Mouse (Mus musculus) midbrain, embryonic 13.5 days (tissue): Measurements from ENCODE around the gene Ucn3. TPM values are rescaled to one million over a fixed set of nuclear protein-coding genes. Genes with fewer than 3 reads are reported as not detected.
"Not testable (repeated sequence)": the region's sequence is repeated elsewhere in the genome, so short reads cannot be mapped to it uniquely, and the experiment has no call there.

Experiments used
- ATAC-seq: fragments of 200-750 bp; cut with Nextera tagmentation; 2 replicates; pipeline ENCODE4 v1.8.0; 2017; ENCODE audit warnings: mild to moderate bottlenecking, moderate TSS enrichment, moderate library complexity
- H3K27ac ChIP-seq: fragments of 300-500 bp; sonication (generic); 2 replicates; pipeline ENCODE4 v1.5.1; 2015; ENCODE audit warnings: inconsistent platforms, mild to moderate bottlenecking, moderate library complexity
- H3K27me3 ChIP-seq: fragments of 300-500 bp; sonication (generic); 2 replicates; pipeline ENCODE4 v1.6.1; 2015; ENCODE audit warnings: mild to moderate bottlenecking, inconsistent platforms
- H3K36me3 ChIP-seq: fragments of 300-500 bp; sonication (generic); 2 replicates; pipeline ENCODE4 v1.6.1; 2015; ENCODE audit warnings: mild to moderate bottlenecking, inconsistent platforms
- H3K4me1 ChIP-seq: fragments of 300-500 bp; sonication (generic); replicated peaks from 2 replicates; pipeline ENCODE4 v1.6.1; 2015; ENCODE audit warnings: inconsistent platforms
- H3K4me2 ChIP-seq: fragments of 300-500 bp; sonication (generic); replicated peaks from 2 replicates; pipeline ENCODE4 v1.6.1; 2015; ENCODE audit warnings: moderate library complexity, mild to moderate bottlenecking, inconsistent platforms
- H3K4me3 ChIP-seq: fragments of 300-500 bp; sonication (generic); replicated peaks from 2 replicates; pipeline ENCODE4 v1.5.1; 2015; ENCODE audit warnings: mild to moderate bottlenecking, inconsistent platforms
- H3K9ac ChIP-seq: fragments of 300-500 bp; sonication (generic); replicated peaks from 2 replicates; pipeline ENCODE4 v1.6.1; 2015; ENCODE audit warnings: mild to moderate bottlenecking, inconsistent platforms
- H3K9me3 ChIP-seq: fragments of 300-500 bp; sonication (generic); 2 replicates; pipeline ENCODE4 v1.6.1; 2016; ENCODE audit warnings: mild to moderate bottlenecking, inconsistent platforms
- WGBS: fragments of 180-500 bp; shearing (Covaris S2); methylation state at CpG from one replicate; pipeline ENCODE4 v1.1.7; 2015; 5-methylcytosine and 5-hydroxymethylcytosine counted together
- polyA plus RNA-seq: library from polyadenylated mRNA; unstranded; fragments of >200 nt; fragmentation: Nextera tagmentation; extraction: Ambion mirVana; gene quantifications from 2 replicates; pipeline ENCODE4 v1.2.1, GENCODE M21; 2015

The Ucn3 gene
- polyA plus RNA-seq, 1 experiment from 2014 or later, result not detected

DNA sequence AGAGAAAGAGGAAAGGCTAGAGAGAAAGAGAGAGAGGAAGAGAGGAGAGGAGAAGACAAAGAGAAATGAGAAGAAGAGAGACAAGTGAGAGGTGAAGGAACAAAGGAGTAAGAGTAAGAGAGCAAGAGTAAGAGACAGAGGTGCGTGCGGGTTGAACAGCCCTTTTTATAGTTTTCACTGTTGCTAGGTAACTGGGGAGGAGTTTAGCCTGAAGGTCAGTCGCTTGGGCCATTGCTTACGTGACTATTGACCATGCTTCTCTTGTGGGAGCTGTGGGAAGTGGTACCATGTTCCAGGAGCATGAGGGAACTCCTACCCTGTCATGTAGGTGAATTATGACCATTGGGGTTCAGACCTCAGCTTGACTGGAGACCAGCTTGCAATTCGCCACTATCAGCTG lies 34.8 kb downstream of the Ucn3 start:
- Histone ChIP-seq H3K4me1 (no peaks in the 10 kb centered on the region), H3K9me3 (no peaks in the 10 kb centered on the region), H3K27ac (no peak overlapping the region), H3K4me3 (no peak overlapping the region), H3K4me2 (no peak overlapping the region), H3K27me3 (no peaks in the 10 kb centered on the region), H3K9ac (no peak overlapping the region), H3K36me3 (peaks cover 15% of the 10 kb centered on the region; the same call in 1 of the 2 replicates)
- WGBS, result 84% methylated on average over 5 of the region's 5 CpGs
- ATAC-seq, result no peak

DNA sequence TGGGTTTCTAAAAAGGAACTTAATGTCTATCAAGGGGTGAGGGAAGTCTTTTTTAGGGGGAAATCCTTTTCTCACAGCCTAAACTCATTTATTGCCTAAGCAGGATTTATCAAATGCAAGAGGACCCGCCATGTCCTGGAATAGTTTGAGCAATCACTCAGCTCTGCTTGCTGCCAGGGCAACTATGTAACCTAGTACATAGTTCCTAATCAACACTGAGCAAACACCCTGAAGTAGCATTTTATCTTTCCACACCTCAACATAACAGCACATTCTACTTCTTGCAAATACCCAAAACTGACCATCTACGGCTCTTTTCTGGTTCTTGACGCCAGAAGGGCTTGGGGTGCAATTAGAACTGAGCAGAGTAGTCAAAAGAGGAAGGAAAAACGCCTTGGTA lies 36.9 kb downstream of the Ucn3 start:
- Histone ChIP-seq H3K9ac (no peak overlapping the region), H3K27me3 (no peaks in the 10 kb centered on the region), H3K4me2 (no peak overlapping the region), H3K4me1 (no peaks in the 10 kb centered on the region), H3K4me3 (no peak overlapping the region), H3K36me3 (peaks cover 10% of the 10 kb centered on the region; the same call in 1 of the 2 replicates), H3K27ac (no peak overlapping the region), H3K9me3 (no peaks in the 10 kb centered on the region)
- ATAC-seq, result no peak
- WGBS, result 93% methylated on average over 4 of the region's 4 CpGs

DNA sequence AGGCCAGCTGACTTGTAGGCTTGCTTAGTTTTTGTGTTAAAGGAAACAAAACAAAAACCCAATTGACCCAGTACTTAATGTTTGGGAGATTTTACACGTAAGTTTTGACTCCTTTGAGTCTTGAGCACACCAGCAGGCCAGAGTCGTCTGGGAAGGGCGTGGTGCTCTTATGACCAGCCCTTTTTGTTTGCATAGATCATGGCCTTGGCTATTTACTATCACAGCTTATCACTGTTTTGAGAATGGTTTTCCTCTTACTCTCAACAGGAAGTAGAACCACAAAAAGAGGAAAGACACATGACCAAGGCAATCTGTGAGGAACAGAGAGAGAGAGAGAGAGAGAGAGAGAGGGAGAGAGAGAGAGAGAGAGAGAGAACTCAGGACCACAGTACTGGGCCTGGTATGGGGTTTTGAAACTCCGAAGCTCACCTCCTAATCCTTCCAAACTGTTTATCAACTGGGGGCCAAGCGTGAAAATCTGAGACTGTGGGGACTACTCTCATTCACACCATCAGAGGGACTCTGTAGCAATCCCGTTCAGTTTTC lies 37.9 kb downstream of the Ucn3 start:
- Histone ChIP-seq H3K9ac (no peak overlapping the region), H3K36me3 (peaks cover 10% of the 10 kb centered on the region; the same call in 1 of the 2 replicates), H3K4me3 (no peak overlapping the region), H3K9me3 (no peaks in the 10 kb centered on the region), H3K27me3 (no peaks in the 10 kb centered on the region), H3K27ac (no peak overlapping the region), H3K4me1 (no peaks in the 10 kb centered on the region), H3K4me2 (no peak overlapping the region)
- no peak for ATAC-seq
- 83% methylated on average over 6 of the region's 6 CpGs for WGBS

DNA sequence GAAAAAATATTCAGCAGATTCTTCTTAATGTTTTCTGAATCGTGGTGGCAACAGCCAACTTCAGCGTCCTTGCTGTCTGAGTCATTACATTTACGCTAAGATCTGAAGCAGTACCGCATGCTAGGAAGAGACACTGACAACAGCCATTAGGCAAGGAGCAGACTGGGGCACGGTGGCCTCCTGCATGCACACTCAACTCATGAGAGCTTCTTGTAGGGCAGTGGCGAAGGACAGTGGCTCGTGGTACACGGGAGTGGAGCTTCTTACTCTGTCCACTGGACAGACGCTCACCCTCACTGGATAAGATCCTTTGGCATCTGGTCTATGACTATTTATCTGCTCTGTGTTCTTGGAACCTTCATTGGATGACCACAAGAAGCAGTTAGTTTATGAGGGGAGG lies 45.8 kb downstream of the Ucn3 start:
- no peaks in the 10 kb centered on the region for H3K9me3 ChIP-seq
- H3K27me3 ChIP-seq, result no peaks in the 10 kb centered on the region
- H3K4me1 ChIP-seq, result no peaks in the 10 kb centered on the region
- H3K9ac ChIP-seq, result no peak overlapping the region
- H3K4me2 ChIP-seq, result no peak overlapping the region
- H3K27ac ChIP-seq, result no peak overlapping the region
- ATAC-seq, result no peak
- H3K36me3 ChIP-seq, result no peaks in the 10 kb centered on the region
- 94% methylated on average over 9 of the region's 9 CpGs for WGBS
- no peak overlapping the region for H3K4me3 ChIP-seq

DNA sequence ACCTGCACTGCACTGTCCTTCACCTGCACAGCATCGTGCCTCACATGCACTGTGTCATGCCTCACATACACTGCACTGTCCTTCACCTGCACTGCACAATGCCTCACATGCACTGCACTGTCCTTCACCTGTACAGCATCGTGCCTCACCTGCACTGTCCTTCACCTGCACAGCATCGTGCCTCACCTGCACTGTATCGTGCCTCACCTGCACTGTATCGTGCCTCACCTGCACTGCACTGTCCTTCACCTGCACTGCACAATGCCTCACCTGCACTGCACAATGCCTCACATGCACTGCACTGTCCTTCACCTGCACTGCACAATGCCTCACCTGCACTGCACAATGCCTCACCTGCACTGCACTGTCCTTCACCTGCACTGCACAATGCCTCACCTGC lies 46.9 kb downstream of the Ucn3 start:
- H3K4me1 ChIP-seq, H3K27me3 ChIP-seq, H3K4me3 ChIP-seq, H3K9ac ChIP-seq, H3K27ac ChIP-seq, H3K36me3 ChIP-seq, H3K4me2 ChIP-seq, H3K9me3 ChIP-seq, ATAC-seq: not testable (repeated sequence)
- WGBS, result 95% methylated on average over 5 of the region's 5 CpGs

DNA sequence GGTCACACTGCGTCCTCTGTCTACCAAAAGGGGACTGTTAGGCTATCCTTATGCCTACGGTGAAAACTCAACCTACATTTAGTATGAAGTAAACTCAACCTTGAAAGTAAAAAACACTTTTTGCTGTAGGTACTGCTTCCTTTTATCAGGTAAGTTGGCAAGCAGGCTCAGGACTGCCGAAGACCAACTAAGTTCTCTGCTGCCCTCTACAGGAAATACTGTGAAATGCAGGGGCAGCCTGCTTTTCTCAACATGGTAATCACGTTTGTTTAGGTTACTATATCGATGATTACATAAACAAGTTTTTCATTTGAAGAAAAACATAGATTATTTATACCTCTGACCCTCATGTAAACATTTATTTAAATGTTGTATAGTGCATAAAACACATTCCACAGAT lies 48.2 kb downstream of the Ucn3 start:
- no peak for ATAC-seq
- 41% methylated on average over 5 of the region's 5 CpGs for WGBS
- peaks cover 5% of the 10 kb centered on the region; the same call in 1 of the 2 replicates for H3K4me1 ChIP-seq
- no peaks in the 10 kb centered on the region for H3K9me3 ChIP-seq
- H3K4me3 ChIP-seq, result no peak overlapping the region
- no peak overlapping the region for H3K4me2 ChIP-seq
- no peak overlapping the region for H3K27ac ChIP-seq
- H3K27me3 ChIP-seq, result 0 out of 2 replicates have a peak, but pooled peaks cover 3% of the 10 kb centered on the region
- no peaks in the 10 kb centered on the region for H3K36me3 ChIP-seq
- no peak overlapping the region for H3K9ac ChIP-seq

DNA sequence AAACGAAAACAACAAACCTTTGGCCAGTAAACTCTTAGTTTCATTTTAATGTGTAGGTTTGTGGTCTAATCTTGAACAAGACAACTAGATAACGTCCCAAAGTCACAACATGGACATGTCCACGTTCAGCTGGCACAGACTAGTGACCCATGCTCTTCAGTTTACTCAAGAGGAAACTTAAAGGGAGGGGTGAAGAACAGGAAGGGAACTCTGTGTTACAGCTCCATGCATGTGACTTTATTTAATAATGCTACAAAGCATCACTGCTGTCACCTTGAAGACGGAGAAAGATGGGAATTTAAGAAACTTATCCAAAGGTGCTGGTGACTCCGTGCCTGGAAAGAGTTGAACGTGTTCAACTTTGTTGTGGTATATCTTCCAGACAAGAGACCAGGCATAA lies 49.1 kb downstream of the Ucn3 start:
- WGBS, result 93% methylated on average over 6 of the region's 6 CpGs
- Histone ChIP-seq H3K36me3 (no peaks in the 10 kb centered on the region), H3K27me3 (0 out of 2 replicates have a peak, but pooled peaks cover 3% of the 10 kb centered on the region), H3K27ac (no peak overlapping the region), H3K4me3 (no peak overlapping the region), H3K9ac (no peak overlapping the region), H3K4me1 (peaks cover 5% of the 10 kb centered on the region; the same call in 1 of the 2 replicates), H3K9me3 (no peaks in the 10 kb centered on the region), H3K4me2 (no peak overlapping the region)
- no peak for ATAC-seq

DNA sequence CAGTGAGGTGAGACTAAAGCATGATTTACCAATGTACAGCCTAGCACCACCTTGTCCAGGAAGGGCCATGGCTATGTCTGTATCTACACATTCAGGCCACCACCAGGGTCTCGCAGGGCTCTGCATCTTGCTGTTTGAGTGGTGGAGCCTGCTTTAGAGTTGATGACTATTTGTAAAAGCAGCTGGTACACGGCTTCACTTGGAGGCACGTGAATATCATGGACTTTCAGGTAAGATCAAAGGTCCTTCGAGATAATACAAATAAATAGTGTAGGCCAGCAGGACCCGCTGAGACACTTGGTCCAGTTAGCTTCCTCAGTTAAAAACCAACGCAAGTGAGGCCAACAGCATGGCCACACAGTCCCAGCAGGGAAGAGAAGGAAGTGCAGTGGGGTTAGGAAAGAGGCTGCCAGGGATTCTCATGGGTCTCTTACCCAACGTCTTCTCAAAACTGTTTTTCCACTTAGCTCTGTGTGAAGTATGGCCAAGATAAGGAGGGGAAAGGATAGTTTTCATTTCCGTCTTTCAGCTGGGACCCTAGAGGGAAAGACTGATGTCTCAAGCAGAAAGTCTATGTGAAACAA lies 49.7 kb downstream of the Ucn3 start:
- H3K9ac ChIP-seq, result no peak overlapping the region
- H3K9me3 ChIP-seq, result no peaks in the 10 kb centered on the region
- no peak overlapping the region for H3K4me3 ChIP-seq
- WGBS, result 89% methylated on average over 8 of the region's 8 CpGs
- no peak for ATAC-seq
- no peaks in the 10 kb centered on the region for H3K36me3 ChIP-seq
- H3K4me1 ChIP-seq, result peaks cover 5% of the 10 kb centered on the region; the same call in 1 of the 2 replicates
- H3K4me2 ChIP-seq, result no peak overlapping the region
- no peak overlapping the region for H3K27ac ChIP-seq
- 0 out of 2 replicates have a peak, but pooled peaks cover 3% of the 10 kb centered on the region for H3K27me3 ChIP-seq

DNA sequence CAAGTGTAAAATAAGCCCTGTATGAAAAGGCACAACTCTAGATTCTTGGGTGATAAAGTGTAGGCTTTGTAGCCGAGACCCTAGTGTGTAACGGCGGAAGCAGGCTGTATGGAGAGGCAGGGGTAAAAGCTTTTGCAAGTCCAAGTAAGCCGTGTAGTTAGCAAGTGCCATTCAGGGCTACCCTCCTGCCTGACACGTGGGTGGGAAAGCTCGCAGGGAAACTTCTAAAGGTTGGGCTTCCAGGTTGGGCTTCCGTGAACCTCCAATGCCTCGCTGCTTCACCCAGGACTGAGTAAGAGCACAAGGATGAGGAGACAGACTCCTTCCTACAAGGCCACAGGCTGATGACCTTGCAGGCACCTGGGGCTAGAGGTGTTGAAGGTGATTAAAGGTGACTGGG lies 50.6 kb downstream of the Ucn3 start:
- H3K27ac ChIP-seq, result no peak overlapping the region
- 0 out of 2 replicates have a peak, but pooled peaks cover 3% of the 10 kb centered on the region for H3K27me3 ChIP-seq
- H3K9ac ChIP-seq, result no peak overlapping the region
- WGBS, result 79% methylated on average over 8 of the region's 8 CpGs
- no peaks in the 10 kb centered on the region for H3K36me3 ChIP-seq
- peaks cover 5% of the 10 kb centered on the region; the same call in 1 of the 2 replicates for H3K4me1 ChIP-seq
- no peak overlapping the region for H3K4me2 ChIP-seq
- H3K4me3 ChIP-seq, result no peak overlapping the region
- no peak for ATAC-seq
- H3K9me3 ChIP-seq, result no peaks in the 10 kb centered on the region

DNA sequence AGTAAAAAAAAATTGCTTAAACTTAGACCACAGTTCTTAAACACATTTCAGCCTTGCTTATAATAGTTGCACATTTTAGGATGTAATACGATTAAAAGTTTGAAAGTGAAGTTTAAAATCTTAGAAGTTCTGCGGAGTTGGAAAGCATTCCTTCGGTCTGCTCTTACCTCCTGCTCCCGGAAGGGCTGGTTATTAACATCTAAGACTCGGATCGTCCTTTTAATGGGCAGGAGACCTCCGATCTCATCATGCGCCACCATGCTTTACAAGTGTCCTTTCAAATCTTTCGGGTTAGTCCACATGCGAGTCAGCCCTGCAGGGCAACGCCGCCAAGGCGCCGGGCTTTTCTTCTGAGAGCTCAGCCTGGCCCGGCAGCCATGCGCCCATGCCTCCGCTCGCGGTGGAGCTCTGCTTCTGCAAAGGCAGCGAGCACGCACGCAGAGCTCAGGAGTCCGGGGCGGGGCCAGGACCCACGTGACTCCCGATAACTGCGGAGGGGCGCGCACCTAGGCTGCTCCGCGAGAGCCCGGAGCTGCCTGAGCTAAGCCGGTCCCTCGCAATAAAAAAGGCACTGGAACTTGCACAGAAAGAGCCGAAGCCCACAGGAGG lies 51.9 kb downstream of the Ucn3 start:
- peak overlapping the region; percentile 63 for H3K4me2 ChIP-seq
- no peaks in the 10 kb centered on the region for H3K9me3 ChIP-seq
- 0 out of 2 replicates have a peak, but pooled peaks cover 5% of the 10 kb centered on the region for H3K36me3 ChIP-seq
- WGBS, result under 1% methylated on average over 35 of the region's 35 CpGs
- ATAC-seq, result peak; percentile 99
- H3K27me3 ChIP-seq, result 0 out of 2 replicates have a peak, but pooled peaks cover 3% of the 10 kb centered on the region
- no peak overlapping the region for H3K27ac ChIP-seq
- H3K4me1 ChIP-seq, result peaks cover 5% of the 10 kb centered on the region; the same call in 1 of the 2 replicates
- peak overlapping the region; percentile 43 for H3K4me3 ChIP-seq
- H3K9ac ChIP-seq, result peak overlapping the region; percentile 61

DNA sequence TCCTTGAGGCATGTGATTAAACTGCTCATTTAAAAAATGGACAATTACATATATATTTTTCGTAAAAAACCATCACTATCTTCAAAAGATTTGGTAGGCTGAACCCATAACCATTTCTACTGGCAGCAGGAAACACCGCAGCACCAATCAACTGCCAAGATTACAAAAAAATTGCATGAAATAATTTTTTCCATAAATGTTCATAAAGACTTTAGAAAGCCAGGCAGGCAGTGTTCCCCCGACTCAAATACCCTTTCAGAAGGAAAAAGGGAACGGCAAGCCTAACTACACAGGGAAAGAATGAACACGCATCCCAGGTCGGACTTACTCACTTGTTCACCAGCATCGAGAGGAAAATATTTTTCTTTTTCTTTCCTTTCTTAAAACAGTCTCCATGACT lies 52.5 kb downstream of the Ucn3 start:
- peaks cover 5% of the 10 kb centered on the region; the same call in 1 of the 2 replicates for H3K4me1 ChIP-seq
- H3K9me3 ChIP-seq, result no peaks in the 10 kb centered on the region
- peaks cover 8% of the 10 kb centered on the region for H3K36me3 ChIP-seq
- H3K4me3 ChIP-seq, result peak overlapping the region; percentile 43
- H3K27ac ChIP-seq, result no peak overlapping the region
- H3K27me3 ChIP-seq, result 0 out of 2 replicates have a peak, but pooled peaks cover 3% of the 10 kb centered on the region
- WGBS, result 23% methylated on average over 7 of the region's 7 CpGs
- peak overlapping the region; percentile 63 for H3K4me2 ChIP-seq
- ATAC-seq, result no peak
- H3K9ac ChIP-seq, result no peak overlapping the region

DNA sequence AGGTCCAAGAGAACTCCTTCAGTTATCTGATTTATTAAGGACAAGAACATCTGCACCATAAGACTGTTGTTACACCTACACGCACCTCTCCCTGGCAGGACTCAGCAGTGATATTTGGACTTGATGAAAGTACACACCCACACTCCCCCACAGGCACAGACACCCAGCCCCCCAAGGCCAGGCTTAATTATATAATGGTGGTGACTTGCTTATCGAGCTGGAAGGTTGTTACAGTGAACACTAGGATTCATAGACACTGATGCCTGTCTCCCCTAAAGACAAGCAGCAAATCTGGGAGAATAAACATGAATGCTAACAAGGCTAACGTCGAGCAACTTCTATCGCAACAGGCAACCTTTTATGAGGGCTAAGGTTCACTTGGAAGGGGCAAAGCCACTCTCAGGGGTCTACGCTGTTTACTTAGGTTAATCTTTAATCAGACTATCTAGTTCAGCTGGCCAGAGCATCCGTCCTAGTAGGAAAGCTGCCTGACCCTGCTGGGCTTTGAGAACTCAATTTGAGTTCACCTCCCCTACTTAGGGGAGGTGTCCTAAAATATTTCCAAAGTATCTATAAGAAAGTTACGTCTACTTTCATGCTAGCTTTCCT lies 53.6 kb downstream of the Ucn3 start:
- Histone ChIP-seq H3K27me3 (0 out of 2 replicates have a peak, but pooled peaks cover 3% of the 10 kb centered on the region), H3K4me1 (peaks cover 5% of the 10 kb centered on the region; the same call in 1 of the 2 replicates), H3K4me3 (no peak overlapping the region), H3K27ac (no peak overlapping the region), H3K9ac (no peak overlapping the region), H3K9me3 (no peaks in the 10 kb centered on the region), H3K4me2 (no peak overlapping the region), H3K36me3 (peaks cover 18% of the 10 kb centered on the region)
- WGBS, result 71% methylated on average over 8 of the region's 8 CpGs
- no peak for ATAC-seq
